Mouse (Mus musculus) right cerebral cortex, postnatal 36 days (tissue): Measurements from ENCODE around the gene Olfr1031.
"Not testable (repeated sequence)": the region's sequence is repeated elsewhere in the genome, so short reads cannot be mapped to it uniquely, and the experiment has no call there.

Experiments used
- DNase-seq, 2 experiments: peaks; one replicate each; pipeline ENCODE4 v3.0.0; 2022; ENCODE audit warnings: low spot score in 2 of 2, mixed read lengths in 1 of 2

The Olfr1031 gene

GRCm38 (mm10) chr2:85990004-85990403, at the start of gene Olfr1031:
TSS of gene Olfr1031 (plus strand) at chr2:85990304.
- DNase-seq: no peak

DNA sequence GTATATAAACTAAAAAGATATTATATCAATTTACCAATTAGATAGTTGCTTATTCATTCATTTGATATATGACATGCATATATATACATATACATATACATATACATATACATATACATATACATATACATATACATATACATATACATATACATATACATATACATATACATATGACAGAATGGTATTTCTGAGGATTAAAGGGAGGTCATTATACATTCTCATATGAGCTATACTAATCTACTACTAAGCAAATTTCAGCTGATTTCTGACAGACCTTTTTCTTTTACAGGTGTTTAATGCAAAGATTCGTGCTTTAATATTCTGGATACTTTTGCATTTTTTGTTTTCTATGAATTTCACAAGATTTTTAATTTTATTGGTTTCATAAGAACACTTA, 40.0 kb upstream of the Olfr1031 start, which contains the start of gene Olfr1028:
Olfr1028 (plus strand) TSS at position 301 of the 400 bp plus-strand sequence.
- no peak for DNase-seq

GRCm38 (mm10) chr2:85973595-85973994, 16.5 kb upstream of the Olfr1031 start, which contains the start of gene Olfr1029:
TSS of gene Olfr1029 (plus strand) at chr2:85973895.
- no peak for DNase-seq

DNA sequence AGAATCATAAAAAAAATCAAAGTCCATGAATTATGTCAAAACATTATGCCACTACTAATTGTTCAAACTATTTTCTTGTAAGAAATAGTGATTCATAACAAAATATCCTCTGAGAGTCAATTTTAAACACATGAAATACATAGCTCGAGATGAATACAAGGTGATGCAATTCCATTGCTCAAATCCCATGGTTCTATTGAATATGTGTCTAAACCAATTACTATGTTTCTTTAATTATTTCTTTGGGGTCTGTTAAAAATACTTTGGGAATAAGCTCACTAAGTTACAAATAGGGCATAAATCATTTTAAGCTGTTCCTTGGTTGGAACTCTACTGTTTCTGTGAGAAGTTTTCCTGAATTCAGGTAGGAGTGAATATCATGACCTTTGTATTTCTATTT, 11.1 kb upstream of the Olfr1031 start, which contains the start of gene Olfr1030:
Olfr1030 (plus strand) TSS at position 301 of the 400 bp plus-strand sequence.
- DNase-seq: no peak

DNA sequence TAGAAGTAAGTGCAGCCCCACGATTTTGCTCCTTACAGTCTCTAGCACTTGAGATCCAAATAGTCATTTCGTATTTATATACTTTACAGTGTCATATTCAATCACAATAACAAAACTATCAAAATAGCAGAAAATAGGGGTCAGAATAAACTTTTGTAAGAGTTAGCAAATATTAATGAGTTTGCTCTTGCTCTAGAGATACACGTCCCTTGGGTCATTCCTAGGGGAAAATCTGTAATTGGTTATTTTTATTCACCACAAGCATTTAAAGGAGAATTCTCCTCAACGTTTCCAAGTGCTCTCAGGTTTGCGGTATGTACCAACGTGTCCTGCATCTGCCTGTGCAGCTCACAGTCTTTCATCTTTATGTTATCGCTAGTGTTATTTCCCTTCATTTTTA, 15.1 kb downstream of the Olfr1031 start, which contains the start of gene Olfr1032:
Olfr1032 (plus strand) TSS at position 301 of the 400 bp plus-strand sequence.
- DNase-seq: no peak

DNA sequence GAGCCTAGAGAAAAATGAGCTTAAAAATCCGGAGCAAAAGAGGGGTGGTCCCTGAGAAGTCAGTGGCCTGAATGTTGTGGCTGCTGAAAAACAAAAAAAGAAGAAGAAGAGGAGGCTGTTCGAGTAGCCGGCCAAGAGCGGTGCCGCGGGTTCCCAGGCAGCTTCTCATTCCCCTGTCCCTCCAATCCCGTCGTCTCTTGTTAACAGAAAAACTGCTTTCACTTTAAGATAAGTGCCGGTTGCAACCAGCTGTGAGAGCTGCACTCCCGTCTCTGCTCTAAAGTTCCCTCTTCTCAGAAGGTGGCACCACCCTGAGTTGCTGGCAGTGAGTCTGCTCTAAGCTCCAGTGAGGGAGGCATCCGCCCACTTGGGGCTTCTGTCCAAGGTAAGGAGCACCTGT, 30.3 kb downstream of the Olfr1031 start, which contains the start of gene Olfr1033:
Olfr1033 (plus strand) TSS at position 228 of the 400 bp plus-strand sequence.
- DNase-seq: not testable (repeated sequence)

DNA sequence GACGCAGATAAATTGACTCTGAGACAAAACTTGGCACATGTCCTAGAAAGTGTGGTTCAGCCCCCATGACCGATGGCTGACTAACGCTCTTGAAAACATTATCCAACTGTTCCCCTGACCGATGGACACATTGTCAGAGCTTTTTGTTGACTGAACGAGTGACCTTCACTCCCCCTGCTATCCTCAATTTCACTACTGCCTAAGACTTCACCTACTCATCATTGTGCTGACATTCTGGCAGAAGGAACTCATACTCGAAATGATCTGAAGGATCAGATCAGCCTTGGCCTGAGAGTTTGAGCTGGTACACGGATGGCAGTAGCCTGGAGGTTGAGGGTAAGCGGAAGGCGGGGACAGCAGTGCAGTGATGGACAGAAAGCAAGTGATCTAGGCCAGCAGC, 31.4 kb downstream of the Olfr1031 start:
- not testable (repeated sequence) for DNase-seq
